Mouse (Mus musculus) kidney, adult 11 months (tissue): ENCODE data around the gene Pabpn1l.

Experiments used
- DNase-seq: peaks from one replicate; pipeline ENCODE4 v3.0.0; 2022

Gene Pabpn1l

DNA sequence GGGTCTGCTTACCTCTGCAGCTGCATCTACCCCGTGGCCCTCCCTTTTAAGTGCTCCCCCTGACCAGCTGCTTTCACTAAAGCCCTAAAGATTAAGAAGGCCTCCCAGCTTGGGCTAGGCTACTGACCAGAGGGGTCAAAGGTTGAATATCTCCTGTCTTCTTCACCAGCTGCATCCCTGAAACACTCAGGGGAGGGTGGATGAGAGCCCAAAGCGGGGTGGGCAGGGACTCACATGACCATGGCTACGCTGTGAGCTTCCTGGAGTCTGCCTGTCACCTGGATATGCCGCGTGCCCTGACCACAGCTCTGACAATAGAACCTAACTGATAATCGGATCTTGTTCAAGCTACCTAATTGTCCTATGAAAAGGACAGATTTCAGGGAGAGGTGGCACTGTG, at the start of gene Pabpn1l:
TSS of gene Pabpn1l (minus strand) at position 13 of the 400 bp plus-strand sequence.
- peak; percentile 53 for DNase-seq

DNA sequence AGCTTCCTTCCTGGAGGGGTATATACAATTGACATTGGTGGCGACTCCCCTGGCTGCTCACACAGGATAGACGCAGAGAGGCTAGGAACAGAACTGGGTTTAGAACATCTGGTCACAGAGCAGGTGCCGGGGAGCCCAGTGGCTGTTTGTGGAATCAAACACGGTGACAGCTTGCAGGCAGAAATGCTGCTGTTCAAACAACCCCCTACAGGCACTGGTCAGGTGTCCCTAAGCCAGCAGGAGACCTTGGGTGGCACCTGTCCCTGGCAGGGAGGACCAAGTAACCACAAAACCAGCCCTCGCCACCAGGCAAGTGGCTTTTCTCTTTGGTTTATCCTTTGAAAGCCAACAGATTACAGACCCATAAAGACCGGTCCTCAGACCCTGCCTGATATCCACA, 49.4 kb upstream of the Pabpn1l start:
- DNase-seq, result no peak

GRCm38 (mm10) chr8:122670718-122671117, 48.2 kb upstream of the Pabpn1l start:
- no peak for DNase-seq

DNA sequence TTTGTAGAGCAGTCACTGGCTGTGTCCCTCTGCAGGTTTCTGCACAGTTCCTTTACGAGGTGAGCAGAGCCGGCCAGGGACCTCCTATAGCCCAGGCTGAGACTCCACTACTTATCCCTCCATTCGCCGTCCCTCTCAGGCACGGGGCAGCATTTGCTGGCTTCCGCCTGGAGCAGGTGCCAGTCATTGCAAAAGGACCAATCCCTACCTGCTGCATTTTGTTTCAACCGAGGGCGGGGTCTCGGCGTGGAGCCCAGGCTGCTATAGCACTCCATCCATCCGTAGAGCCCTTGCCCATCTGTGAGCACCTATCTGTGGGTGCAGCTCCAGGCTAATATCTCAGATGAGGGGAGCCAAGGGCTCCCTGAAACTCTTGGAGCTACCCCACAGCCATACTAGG, 47.5 kb upstream of the Pabpn1l start:
- no peak for DNase-seq

- no peak for DNase-seq
Measured at GRCm38 (mm10) chr8:122669370-122669769, 46.8 kb upstream of the Pabpn1l start.

DNA sequence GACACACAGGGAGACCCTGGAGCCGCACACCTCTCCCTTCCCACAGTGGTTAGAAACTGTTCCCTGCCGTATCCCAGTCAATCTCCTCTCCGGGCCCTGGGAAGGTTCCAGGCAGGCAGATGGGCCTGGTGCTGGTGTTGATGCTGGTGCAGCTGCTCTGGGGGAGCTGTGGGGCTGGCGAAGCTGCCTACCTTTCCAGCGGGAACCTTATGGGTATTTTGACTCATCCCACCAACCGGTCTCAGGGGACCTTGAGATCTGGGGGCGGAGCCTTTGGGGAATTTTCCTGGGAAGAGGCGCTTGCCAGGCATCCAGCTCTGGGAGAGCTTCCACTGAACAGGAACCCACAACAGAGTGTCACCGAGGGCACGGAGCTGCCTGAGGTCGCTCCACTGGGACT, 45.3 kb upstream of the Pabpn1l start:
- DNase-seq, result peak; percentile 36

DNA sequence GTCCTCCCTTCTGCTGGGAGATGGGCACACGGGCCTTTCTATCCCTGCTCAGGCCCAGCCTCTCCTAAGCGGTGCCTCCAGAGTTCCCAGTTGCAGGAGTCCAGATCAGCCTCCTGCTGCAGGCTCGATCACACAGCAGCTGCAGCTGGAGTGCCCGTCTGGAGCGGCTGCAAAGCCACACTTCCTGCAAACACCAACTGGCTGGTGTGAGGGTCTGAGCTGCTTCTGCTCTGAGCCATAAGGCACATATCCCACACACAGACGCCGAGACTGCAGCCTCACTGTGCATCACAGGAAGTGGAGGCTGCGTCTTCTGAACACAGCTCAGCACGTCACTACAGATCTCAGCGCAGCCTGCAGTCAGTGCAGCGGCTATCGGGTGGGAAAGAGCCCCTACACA, 44.3 kb upstream of the Pabpn1l start:
- no peak for DNase-seq

- peak; percentile 69 for DNase-seq
Measured at GRCm38 (mm10) chr8:122666338-122666764, 43.8 kb upstream of the Pabpn1l start.

- peak; percentile 63 for DNase-seq
Measured at GRCm38 (mm10) chr8:122665667-122666316, 43.3 kb upstream of the Pabpn1l start.

DNA sequence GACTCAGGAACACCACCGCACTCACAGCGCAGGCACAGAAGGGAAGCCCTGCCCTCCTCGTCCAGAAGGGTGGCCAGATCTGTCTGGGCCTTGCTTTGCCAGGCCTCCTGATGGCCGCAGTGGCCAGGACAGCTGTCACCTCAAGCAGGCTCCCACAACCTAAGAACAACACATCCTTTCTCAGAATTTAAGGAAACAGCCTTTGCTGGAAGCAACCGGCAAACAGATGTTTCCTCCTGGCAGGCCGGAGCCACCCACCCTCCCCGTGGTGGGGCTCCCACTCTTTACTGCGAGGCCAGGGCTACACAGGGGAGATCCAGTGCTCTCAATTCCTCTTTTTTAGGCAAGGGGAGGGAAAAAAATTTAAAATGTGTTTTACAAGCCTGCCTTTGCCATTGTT, 42.7 kb upstream of the Pabpn1l start:
- DNase-seq, result peak; percentile 79

DNA sequence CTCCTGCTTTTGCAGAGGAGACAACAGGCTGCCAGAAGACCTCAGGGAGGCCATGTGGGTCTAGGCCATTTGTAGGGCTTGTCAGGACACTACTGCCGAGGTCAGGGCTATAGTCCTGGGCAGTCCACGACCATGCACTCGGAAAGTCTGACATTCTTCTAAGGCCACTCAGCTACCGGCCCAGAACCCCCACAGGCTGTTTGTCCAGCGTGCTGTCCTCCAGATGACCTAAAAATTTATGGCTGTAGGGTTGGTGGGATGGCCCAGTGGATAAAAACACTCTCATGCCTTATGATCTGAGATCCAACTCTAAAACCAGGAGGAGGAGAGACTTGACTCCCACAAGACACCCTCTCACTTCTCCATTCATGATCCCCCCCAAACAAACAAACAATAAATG, 41.1 kb upstream of the Pabpn1l start:
- no peak for DNase-seq

- DNase-seq, result no peak
Measured at GRCm38 (mm10) chr8:122663106-122663505, 40.6 kb upstream of the Pabpn1l start.

- DNase-seq, result no peak
Measured at GRCm38 (mm10) chr8:122661894-122662293, 39.4 kb upstream of the Pabpn1l start.

- DNase-seq, result peak; percentile 47
Measured at GRCm38 (mm10) chr8:122661138-122661537, 38.6 kb upstream of the Pabpn1l start.

DNA sequence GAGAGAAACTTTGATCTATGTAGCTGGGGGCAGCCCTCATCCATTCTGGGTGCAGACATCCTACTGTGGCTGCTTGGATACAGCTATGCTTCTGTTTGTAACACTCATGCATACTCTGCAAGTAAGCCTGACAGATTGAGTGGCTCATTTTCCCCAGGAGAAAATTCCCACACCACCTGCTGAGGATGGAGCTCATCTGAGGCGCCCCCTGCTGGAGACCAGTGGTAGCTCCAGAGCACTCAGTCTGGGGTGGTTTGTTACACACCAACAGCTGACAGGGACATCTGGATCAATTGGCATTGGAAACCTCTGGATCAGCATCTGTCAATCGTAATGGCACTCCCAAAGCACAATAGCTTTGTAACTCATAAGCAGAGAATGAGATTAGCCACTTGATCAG, 37.5 kb upstream of the Pabpn1l start:
- no peak for DNase-seq

GRCm38 (mm10) chr8:122658807-122659160, 36.2 kb upstream of the Pabpn1l start:
- DNase-seq, result no peak

DNA sequence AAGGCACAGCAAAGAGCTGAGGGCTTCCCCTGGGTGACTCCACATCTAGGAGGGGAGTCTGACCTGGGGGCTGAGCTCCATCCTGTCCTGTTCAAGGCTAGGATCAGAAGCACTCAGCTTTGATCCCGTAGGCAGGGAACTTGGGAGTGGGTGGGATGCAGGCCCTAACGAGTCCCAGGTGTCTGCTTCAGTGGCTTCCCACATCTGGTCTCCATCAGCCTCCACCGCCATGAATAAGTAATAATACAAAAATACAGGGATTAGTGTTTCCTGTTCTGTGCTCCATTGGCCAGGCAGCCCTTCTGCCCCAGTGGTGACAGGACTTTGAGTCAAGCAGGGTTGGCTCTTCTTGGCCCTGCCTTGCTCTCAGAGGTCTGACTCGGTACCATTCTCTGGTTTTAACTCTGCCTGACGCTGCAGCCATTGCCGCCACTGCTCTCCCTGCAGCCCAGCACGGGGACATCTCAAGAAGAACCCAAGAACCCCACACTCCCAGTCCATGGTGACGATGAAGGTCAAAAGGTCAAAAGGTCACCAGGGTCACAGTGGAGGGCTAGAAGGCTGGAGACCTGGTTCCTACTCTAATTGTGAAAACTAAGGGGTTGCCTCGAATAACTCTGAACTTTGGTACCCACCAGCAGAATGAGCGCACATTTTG, 35.7 kb upstream of the Pabpn1l start:
- DNase-seq, result no peak

DNA sequence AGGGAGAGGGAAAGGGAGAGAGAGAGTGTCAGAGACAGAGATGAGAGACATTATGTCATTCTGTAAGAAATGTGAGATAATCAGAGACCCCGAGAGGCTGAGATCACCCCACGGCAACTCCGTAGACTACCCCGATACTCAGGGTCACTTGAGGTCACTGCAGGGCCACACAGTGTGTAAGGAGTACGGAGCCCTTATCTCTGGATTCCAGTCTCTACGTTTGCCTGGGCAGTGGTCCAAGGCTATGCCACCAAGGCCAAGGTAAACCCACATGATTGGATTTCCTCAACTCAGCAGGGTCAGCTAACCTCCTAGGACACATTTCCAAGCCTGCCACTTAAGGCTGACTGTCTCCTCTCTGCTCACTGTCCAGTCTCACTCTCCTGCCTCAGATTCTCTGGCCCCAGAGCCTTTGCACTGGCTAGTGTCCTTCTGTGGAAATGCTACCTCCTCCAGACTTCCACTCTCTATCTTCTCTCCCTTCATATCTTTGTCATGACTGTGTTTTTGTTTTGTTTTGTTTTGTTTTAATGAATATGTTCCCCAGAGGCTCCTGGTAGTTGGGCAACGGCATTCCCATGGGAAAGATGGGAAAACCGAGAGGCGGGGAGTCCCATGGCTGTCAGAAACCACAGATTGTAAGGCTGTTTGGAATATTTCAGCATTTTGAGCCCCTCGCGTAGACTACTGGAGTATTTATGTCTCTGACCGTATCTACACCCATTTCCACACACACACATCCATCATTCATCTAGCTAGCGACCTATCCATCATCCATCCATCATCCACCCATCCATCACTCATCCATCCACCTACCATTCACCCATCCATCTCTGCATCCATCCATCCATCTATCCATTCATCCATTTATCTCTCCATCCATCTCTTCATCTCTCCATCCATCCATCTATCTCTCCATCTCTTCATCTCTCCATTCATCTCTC, 33.8 kb upstream of the Pabpn1l start:
- DNase-seq, result no peak

- peak; percentile 81 for DNase-seq
Measured at GRCm38 (mm10) chr8:122654768-122655167, 32.2 kb upstream of the Pabpn1l start.

GRCm38 (mm10) chr8:122652643-122653042, 30.1 kb upstream of the Pabpn1l start:
- no peak for DNase-seq

DNA sequence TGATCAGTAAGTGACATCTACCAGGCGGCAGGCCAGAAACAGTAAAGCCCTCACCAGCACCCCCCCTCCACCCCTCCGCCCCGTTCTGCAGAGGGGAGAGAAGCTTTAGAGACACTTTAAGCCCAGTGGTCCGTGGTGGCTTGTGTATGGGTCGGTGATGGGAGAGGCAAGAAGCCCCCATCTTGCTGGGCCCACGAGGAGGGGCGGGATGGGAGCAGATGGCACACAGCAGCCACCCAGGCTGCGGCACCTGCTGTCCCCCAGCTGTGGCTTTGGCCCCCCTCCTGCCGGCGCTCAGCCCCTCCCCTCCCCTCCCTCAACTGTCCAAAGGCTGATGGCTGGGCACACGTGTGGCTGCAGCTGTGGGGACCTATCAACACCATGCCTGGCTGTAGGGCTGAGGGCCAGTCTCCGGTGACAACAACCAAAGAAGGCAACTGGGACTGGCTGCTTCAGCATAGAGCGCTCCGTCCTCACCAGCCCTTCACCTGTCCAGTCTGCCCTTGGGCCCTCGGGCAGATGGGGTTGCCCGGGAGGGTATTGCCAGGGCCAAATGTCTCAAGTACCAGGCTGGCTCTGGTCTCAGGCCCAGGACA, 28.9 kb upstream of the Pabpn1l start:
- no peak for DNase-seq

GRCm38 (mm10) chr8:122648192-122648970, 25.8 kb upstream of the Pabpn1l start:
- DNase-seq, result no peak
